Mouse (Mus musculus) naive thymus-derived CD4-positive, alpha-beta T cell, adult 2 months (primary cell): ENCODE results near the gene Fbxo28.
"Not testable (repeated sequence)": the region's sequence is repeated elsewhere in the genome, so short reads cannot be mapped to it uniquely, and the experiment has no call there.

Experiments used
- DNase-seq: peaks from one replicate; pipeline ENCODE4 v3.0.0-alpha.2; 2011; ENCODE audit warnings: low read depth

Fbxo28 gene

GRCm38 (mm10) chr1:182340281-182340680 is 1.1 kb downstream of the Fbxo28 start:
- peak; percentile 65 for DNase-seq

- DNase-seq: no peak
These were observed 2.4 kb downstream of the Fbxo28 start for GRCm38 (mm10) chr1:182338961-182339565.

- no peak for DNase-seq
These were observed 7.5 kb downstream of the Fbxo28 start for GRCm38 (mm10) chr1:182333766-182334437.

GRCm38 (mm10) chr1:182332090-182333034 is 9.1 kb downstream of the Fbxo28 start:
- DNase-seq: no peak

GRCm38 (mm10) chr1:182325919-182326318 is 15.5 kb downstream of the Fbxo28 start:
- no peak for DNase-seq

GRCm38 (mm10) chr1:182324552-182324951 is 16.9 kb downstream of the Fbxo28 start:
- DNase-seq: no peak

GRCm38 (mm10) chr1:182323139-182323538 is 18.3 kb downstream of the Fbxo28 start:
- DNase-seq: no peak

GRCm38 (mm10) chr1:182314201-182314600 is 27.2 kb downstream of the Fbxo28 start:
- no peak for DNase-seq

GRCm38 (mm10) chr1:182313181-182313580 is 28.2 kb downstream of the Fbxo28 start:
- DNase-seq: no peak

- DNase-seq: peak; percentile 20
These were observed 30.1 kb downstream of the Fbxo28 start for GRCm38 (mm10) chr1:182311376-182311775.

GRCm38 (mm10) chr1:182310316-182310715 is 31.1 kb downstream of the Fbxo28 start:
- no peak for DNase-seq

GRCm38 (mm10) chr1:182309403-182309802 is 32.0 kb downstream of the Fbxo28 start:
- no peak for DNase-seq

GRCm38 (mm10) chr1:182302916-182303315 is 38.5 kb downstream of the Fbxo28 start:
- DNase-seq: no peak

- no peak for DNase-seq
These were observed 39.1 kb downstream of the Fbxo28 start for GRCm38 (mm10) chr1:182302176-182302870.

- DNase-seq: no peak
These were observed 43.6 kb downstream of the Fbxo28 start for GRCm38 (mm10) chr1:182297821-182298220.

- no peak for DNase-seq
These were observed 44.2 kb downstream of the Fbxo28 start for GRCm38 (mm10) chr1:182297246-182297645.

GRCm38 (mm10) chr1:182296816-182297215 is 44.6 kb downstream of the Fbxo28 start:
- no peak for DNase-seq

- no peak for DNase-seq
These were observed 45.3 kb downstream of the Fbxo28 start for GRCm38 (mm10) chr1:182296141-182296540.

GRCm38 (mm10) chr1:182292291-182292690 is 49.1 kb downstream of the Fbxo28 start:
- DNase-seq: no peak

- not testable (repeated sequence) for DNase-seq
These were observed 50.7 kb downstream of the Fbxo28 start for GRCm38 (mm10) chr1:182290741-182291140.

GRCm38 (mm10) chr1:182289781-182290180 is 51.6 kb downstream of the Fbxo28 start:
- no peak for DNase-seq

- no peak for DNase-seq
These were observed 52.8 kb downstream of the Fbxo28 start for GRCm38 (mm10) chr1:182288601-182289000.
